Mouse (Mus musculus) ES-E14 (cell line): ENCODE results near the gene Crocc. TPM values are rescaled to one million over a fixed set of nuclear protein-coding genes. Genes with fewer than 3 reads are reported as not detected.

Experiments used
- DNase-seq: peaks from one replicate; pipeline ENCODE4 v3.0.0-alpha.2; 2013; ENCODE audit warnings: low read depth, low spot score
- H3K27ac ChIP-seq: 2 replicates; pipeline ENCODE4 v1.5.1; 2012; ENCODE audit warnings: low read depth, mild to moderate bottlenecking, low read length, moderate library complexity, mixed read lengths; ENCODE audit not compliant: poor library complexity, insufficient read depth, severe bottlenecking
- H3K36me3 ChIP-seq: 2 replicates; pipeline ENCODE4 v1.6.1; 2012; ENCODE audit warnings: mild to moderate bottlenecking, low read length, moderate library complexity, mixed read lengths; ENCODE audit not compliant: control insufficient read depth, poor library complexity, insufficient read depth, severe bottlenecking
- H3K4me1 ChIP-seq, 2 experiments: fragments of 150-350 bp in 1 of 2; sonication (generic) in 1 of 2; 2 replicates each; pipeline ENCODE4 v1.6.1; 2012; ENCODE audit warnings: low read length in 2 of 2, mild to moderate bottlenecking in 1 of 2, mixed read lengths in 1 of 2; ENCODE audit not compliant: control insufficient read depth in 2 of 2, insufficient read depth in 2 of 2, poor library complexity in 1 of 2
- H3K4me3 ChIP-seq, 2 experiments: fragments of 150-350 bp in 1 of 2; sonication (generic) in 1 of 2; 2 replicates each; pipeline ENCODE4 v1.5.1; 2012; ENCODE audit warnings: low read length in 2 of 2, low read depth in 1 of 2, mild to moderate bottlenecking in 1 of 2, mixed read lengths in 1 of 2; ENCODE audit not compliant: insufficient read depth in 1 of 2, poor library complexity in 1 of 2, severe bottlenecking in 1 of 2
- H3K9ac ChIP-seq: 2 replicates; pipeline ENCODE4 v1.6.1; 2012; ENCODE audit warnings: low read depth, mild to moderate bottlenecking, low read length, mixed read lengths; ENCODE audit not compliant: poor library complexity, insufficient read depth, severe bottlenecking
- H3K9me3 ChIP-seq: fragments of 150-350 bp; sonication (generic); 2 replicates; pipeline ENCODE4 v1.6.1; 2012; ENCODE audit warnings: low read depth, mild to moderate bottlenecking, low read length; ENCODE audit not compliant: control insufficient read depth, insufficient read depth
- CHD2 ChIP-seq: IDR thresholded peaks from 2 replicates; pipeline ENCODE4 v1.6.1; 2014; ENCODE audit warnings: mild to moderate bottlenecking, low read depth, low read length, inconsistent platforms
- HCFC1 ChIP-seq: IDR thresholded peaks from 2 replicates; pipeline ENCODE4 v1.6.1; 2012; ENCODE audit warnings: low read length, inconsistent platforms, borderline replicate concordance; ENCODE audit not compliant: insufficient read depth
- MAFK ChIP-seq: IDR thresholded peaks from 2 replicates; pipeline ENCODE4 v1.6.1; 2014; ENCODE audit warnings: mild to moderate bottlenecking, low read depth, low read length, inconsistent platforms; ENCODE audit not compliant: insufficient read depth
- ZC3H11A ChIP-seq: IDR thresholded peaks from 2 replicates; pipeline ENCODE4 v1.6.1; 2012; ENCODE audit warnings: low read depth, mild to moderate bottlenecking, inconsistent platforms, low read length, borderline replicate concordance
- ZNF384 ChIP-seq: IDR thresholded peaks from 2 replicates; pipeline ENCODE4 v1.6.1; 2012; ENCODE audit warnings: low read depth, low read length, inconsistent platforms
- in situ Hi-C, 2 experiments: fragments of 600-800 bp; cut with MboI; formaldehyde crosslinking; loops; one replicate each; pipeline ENCODE4 v1.15.1; 2025; ENCODE audit warnings: low sequenced_read_pairs in 2 of 2, inconsistent platforms in 1 of 2; ENCODE audit not compliant: unreplicated experiment in 2 of 2
- total RNA-seq: library from RNA; depleted of rRNA; stranded (reverse); fragments of 300-350 nt; gene quantifications from 2 replicates; pipeline ENCODE4 v1.2.3, GENCODE M21; 2012

The Crocc gene
- total RNA-seq, 1 experiment = 15.2 TPM

DNA sequence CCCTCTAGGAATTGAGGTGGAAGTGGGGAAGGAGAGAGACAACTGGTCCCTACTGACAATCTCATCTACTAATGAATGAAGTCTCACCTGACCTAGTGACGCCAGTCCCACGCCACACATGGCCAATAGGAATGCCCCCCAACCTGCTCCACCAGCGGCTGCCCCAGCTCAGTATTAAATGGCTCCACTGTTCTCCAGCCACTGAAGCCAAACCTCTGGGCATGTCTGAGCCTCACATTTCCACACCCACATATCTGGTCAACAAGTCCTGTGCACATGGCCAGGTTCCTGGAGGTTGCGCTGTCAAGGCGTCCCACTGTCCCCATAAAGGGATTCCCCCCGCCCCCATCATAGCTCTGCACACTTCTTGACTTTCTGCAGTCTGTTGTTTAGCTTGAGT is 75.8 kb downstream of the Crocc start:
- no peak for DNase-seq
- in situ Hi-C loops = no loop called here

DNA sequence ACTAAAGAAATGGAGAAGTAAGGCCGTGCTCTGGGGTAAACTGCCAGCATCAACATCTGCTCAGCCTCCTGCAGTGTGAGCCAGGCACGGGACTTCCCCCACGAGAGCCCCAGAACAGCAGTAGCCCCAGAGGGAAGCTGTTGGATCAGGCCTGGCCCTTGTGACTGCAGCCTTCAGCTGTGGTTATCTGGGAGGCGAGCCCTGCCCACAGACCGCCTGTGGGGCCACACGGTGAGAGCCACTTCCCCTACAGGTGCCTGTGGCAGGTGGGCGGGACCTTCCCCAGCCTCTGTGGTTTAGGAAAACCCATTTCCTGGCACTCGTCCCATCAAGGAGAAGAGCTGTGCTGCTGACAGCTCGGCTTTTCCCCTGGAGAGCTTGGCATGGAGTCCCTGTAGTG is 76.9 kb downstream of the Crocc start:
- H3K27ac ChIP-seq = no peak overlapping the region
- in situ Hi-C loops = no loop called here

More for the DNA sequence above, 75.8 kb downstream of the Crocc start:
- Histone ChIP-seq H3K4me1 (peaks cover 2 to 13% of the 10 kb centered on the region in 2 experiments; a peak in 3 of 4 replicates), H3K9ac (no peak overlapping the region), H3K27ac (no peak overlapping the region), H3K9me3 (no peaks in the 10 kb centered on the region), H3K36me3 (peaks cover 4% of the 10 kb centered on the region; the same call in 1 of the 2 replicates), H3K4me3 (no peak overlapping the region)
- TF ChIP-seq MAFK = no peak
- no peak for TF ChIP-seq ZNF384
- no peak for TF ChIP-seq ZC3H11A
- no peak for TF ChIP-seq CHD2
- TF ChIP-seq HCFC1 = no peak

DNA sequence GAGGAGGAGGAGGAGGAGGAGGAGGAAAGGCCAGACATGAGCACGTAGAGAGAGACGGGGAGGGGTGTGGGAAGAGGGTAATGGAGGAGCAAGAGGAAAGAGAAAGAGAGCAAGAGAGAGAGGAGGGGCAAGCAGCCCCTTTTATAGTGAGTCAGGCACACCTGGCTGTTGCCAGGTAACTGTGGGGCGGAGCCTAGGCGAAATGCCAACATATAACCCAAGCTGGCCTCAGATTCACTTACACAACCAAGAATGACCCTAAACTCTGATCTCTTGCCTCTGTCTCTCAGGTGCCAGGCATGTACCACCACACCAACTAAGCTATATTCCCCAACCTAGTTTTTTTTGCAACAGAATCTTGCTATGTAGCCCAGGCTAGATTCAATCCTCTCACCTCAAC is 77.5 kb downstream of the Crocc start:
- Histone ChIP-seq H3K4me1 (peaks cover 2 to 7% of the 10 kb centered on the region in 2 experiments; a peak in 3 of 4 replicates), H3K4me3 (no peak overlapping the region), H3K9me3 (no peaks in the 10 kb centered on the region), H3K9ac (no peak overlapping the region), H3K36me3 (peaks cover 11% of the 10 kb centered on the region), H3K27ac (no peak overlapping the region)
- TF ChIP-seq HCFC1 (no peak), ZNF384 (no peak)
- no peak for DNase-seq
- in situ Hi-C loops = no loop called here

More for the DNA sequence above, 76.9 kb downstream of the Crocc start:
- H3K4me3 ChIP-seq = no peak overlapping the region
- TF ChIP-seq ZC3H11A (no peak), HCFC1 (no peak), MAFK (no peak), CHD2 (no peak), ZNF384 (no peak)
- H3K9ac ChIP-seq = no peak overlapping the region
- H3K36me3 ChIP-seq = peaks cover 11% of the 10 kb centered on the region
- no peak for DNase-seq
- H3K4me1 ChIP-seq = peaks cover 2 to 7% of the 10 kb centered on the region in 2 experiments; a peak in 3 of 4 replicates
- H3K9me3 ChIP-seq = no peaks in the 10 kb centered on the region

DNA sequence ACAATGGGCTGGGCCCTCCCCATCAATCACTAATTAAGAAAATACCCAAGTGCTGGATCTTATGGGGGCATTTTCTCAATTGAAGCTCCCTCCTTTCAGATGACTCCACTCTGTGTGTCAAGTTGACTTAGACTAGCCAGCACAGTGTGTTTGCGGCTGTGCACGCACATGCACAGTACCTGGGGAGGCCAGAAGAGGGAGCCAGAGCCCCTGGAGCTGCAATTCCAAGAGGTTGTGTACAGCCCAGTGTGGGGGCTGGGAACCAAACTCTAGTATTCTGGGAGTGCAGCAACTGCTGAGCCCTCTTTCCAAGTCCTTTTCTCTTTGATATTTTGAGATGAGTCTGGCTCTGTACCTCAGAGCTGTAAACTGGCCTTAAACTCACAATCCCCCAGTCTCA is 78.7 kb downstream of the Crocc start:
- H3K4me3 ChIP-seq = no peak overlapping the region
- peaks cover 14% of the 10 kb centered on the region for H3K36me3 ChIP-seq
- no peaks in the 10 kb centered on the region for H3K9me3 ChIP-seq
- H3K4me1 ChIP-seq = peaks cover 0 to 12% of the 10 kb centered on the region in 2 experiments; a peak in 2 of 4 replicates
- in situ Hi-C loops = no loop called here
- no peak for TF ChIP-seq ZNF384
- TF ChIP-seq ZC3H11A = no peak
- TF ChIP-seq HCFC1 = no peak
- no peak for TF ChIP-seq MAFK
- no peak for TF ChIP-seq CHD2
- H3K27ac ChIP-seq = no peak overlapping the region
- no peak for DNase-seq
- H3K9ac ChIP-seq = no peak overlapping the region
